Mouse (Mus musculus): Measurements from ENCODE around the gene Srpk2. TPM values are rescaled to one million over a fixed set of nuclear protein-coding genes. Genes with fewer than 3 reads are reported as not detected.
"Not testable (repeated sequence)": the region's sequence is repeated elsewhere in the genome, so short reads cannot be mapped to it uniquely, and the experiment has no call there.

Srpk2 gene
- polyA plus RNA-seq, 1 experiment from 2014 or later, result 101 TPM

DNA sequence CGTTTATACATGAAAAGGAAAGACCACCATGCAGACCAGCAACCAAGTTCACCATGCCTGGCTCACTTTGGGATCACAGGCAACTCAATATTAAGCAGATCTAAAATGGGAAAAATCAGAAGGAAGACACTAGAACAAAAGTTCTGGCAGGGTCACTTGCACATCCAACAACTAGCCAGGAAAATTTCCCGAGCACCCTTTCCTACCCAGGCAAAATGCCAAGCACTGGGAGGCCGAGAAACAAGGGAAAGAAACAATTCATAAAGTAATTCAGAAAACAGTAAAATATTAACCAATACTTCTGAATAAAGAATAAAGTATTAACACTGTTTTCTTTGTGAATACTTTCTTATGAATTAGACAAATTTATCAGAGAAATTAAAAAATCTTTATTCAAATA lies 85.2 kb downstream of the Srpk2 start:
- H3K36me3 ChIP-seq (ENCODE audit: control insufficient read depth, insufficient read depth), result no peaks in the 10 kb centered on the region
- peaks cover 9% of the 10 kb centered on the region for H3K4me1 ChIP-seq (replicated peaks; ENCODE audit: control insufficient read depth, insufficient read depth, low read length)
- H3K9me3 ChIP-seq (ENCODE audit: control insufficient read depth, low read length), result no peaks in the 10 kb centered on the region
- 40% methylated on average over 3 of the region's 3 CpGs for WGBS
- no peak overlapping the region for H3K4me3 ChIP-seq (replicated peaks; ENCODE audit: low read length)
- ATAC-seq, result no peak
- H3K27ac ChIP-seq (ENCODE audit: low read length), result no peak overlapping the region
- no peak overlapping the region for H3K9ac ChIP-seq (replicated peaks; ENCODE audit: low read depth, low read length)
- no peaks in the 10 kb centered on the region for H3K27me3 ChIP-seq (replicated peaks; ENCODE audit: control insufficient read depth, insufficient read depth, low read length)
- no peak overlapping the region for H3K4me2 ChIP-seq (ENCODE audit: low read length)

DNA sequence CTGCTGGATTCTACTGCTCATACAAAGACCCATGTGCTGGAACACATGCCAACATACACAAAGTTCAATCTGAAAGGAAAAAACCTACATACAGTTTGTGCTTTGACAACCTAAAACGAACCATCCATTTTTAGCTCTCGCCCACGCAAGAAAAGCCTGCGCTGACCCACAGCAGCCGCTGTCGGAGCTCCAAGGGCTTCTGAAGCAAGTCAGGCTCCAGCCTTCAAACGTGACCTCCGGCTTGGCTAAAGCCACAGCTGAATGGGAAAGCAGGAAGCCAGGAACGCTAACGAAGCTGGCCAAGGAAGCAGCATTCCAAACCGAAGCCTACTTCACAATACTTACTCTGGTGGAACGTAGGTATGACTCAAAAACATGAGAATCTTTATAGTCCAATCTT lies 85.9 kb downstream of the Srpk2 start:
- Histone ChIP-seq H3K27me3 (replicated peaks; ENCODE audit: control insufficient read depth, insufficient read depth, low read length) (no peaks in the 10 kb centered on the region), H3K4me1 (replicated peaks; ENCODE audit: control insufficient read depth, insufficient read depth, low read length) (peaks cover 9% of the 10 kb centered on the region), H3K9ac (replicated peaks; ENCODE audit: low read depth, low read length) (no peak overlapping the region), H3K4me3 (replicated peaks; ENCODE audit: low read length) (no peak overlapping the region), H3K9me3 (ENCODE audit: control insufficient read depth, low read length) (no peaks in the 10 kb centered on the region), H3K36me3 (ENCODE audit: control insufficient read depth, insufficient read depth) (no peaks in the 10 kb centered on the region), H3K4me2 (ENCODE audit: low read length) (no peak overlapping the region), H3K27ac (ENCODE audit: low read length) (no peak overlapping the region)
- no peak for ATAC-seq
- 59% methylated on average over 12 of the region's 12 CpGs for WGBS

- Histone ChIP-seq H3K9me3 (ENCODE audit: control insufficient read depth, low read length) (no peaks in the 10 kb centered on the region), H3K27me3 (replicated peaks; ENCODE audit: control insufficient read depth, insufficient read depth, low read length) (no peaks in the 10 kb centered on the region), H3K4me2 (ENCODE audit: low read length) (no peak overlapping the region), H3K27ac (ENCODE audit: low read length) (no peak overlapping the region), H3K4me3 (replicated peaks; ENCODE audit: low read length) (no peak overlapping the region), H3K36me3 (ENCODE audit: control insufficient read depth, insufficient read depth) (no peaks in the 10 kb centered on the region), H3K4me1 (replicated peaks; ENCODE audit: control insufficient read depth, insufficient read depth, low read length) (peaks cover 9% of the 10 kb centered on the region), H3K9ac (replicated peaks; ENCODE audit: low read depth, low read length) (no peak overlapping the region)
- ATAC-seq, result no peak
- 89% methylated on average over 1 of the region's 1 CpGs for WGBS
These were observed 86.4 kb downstream of the Srpk2 start for GRCm38 (mm10) chr5:23597999-23598398.

DNA sequence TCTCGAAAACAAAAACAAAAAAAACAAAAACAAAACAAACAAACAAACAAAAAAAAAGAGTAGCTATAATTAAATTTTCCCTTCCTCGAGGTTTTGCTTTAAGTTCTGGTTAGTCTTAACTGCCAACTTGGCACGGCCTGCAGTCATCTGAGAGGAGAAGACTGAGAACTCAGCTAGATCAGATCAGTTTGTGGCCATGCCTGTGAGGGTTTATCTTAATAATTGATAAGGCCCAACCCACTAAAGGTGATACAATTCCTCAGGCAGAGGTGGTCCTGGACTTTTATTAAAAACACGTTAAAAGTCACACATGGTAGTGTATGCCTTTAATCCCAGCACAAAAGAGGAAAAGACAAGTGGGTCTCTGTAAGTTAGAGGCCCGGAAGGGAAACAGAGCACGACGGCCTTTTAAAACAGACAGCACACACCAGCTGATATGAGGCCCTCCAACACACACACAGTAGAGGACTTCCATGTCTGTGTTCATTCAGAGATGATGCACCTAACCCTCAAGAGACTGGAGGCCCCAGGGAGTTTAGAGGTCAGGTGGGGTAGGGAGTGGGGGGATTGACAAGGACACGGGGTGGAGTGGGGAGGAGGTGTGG lies 87.1 kb downstream of the Srpk2 start:
- no peak for ATAC-seq
- no peak overlapping the region for H3K4me2 ChIP-seq (ENCODE audit: low read length)
- H3K4me1 ChIP-seq (replicated peaks; ENCODE audit: control insufficient read depth, insufficient read depth, low read length), result peaks cover 9% of the 10 kb centered on the region
- no peaks in the 10 kb centered on the region for H3K36me3 ChIP-seq (ENCODE audit: control insufficient read depth, insufficient read depth)
- H3K27me3 ChIP-seq (replicated peaks; ENCODE audit: control insufficient read depth, insufficient read depth, low read length), result no peaks in the 10 kb centered on the region
- WGBS, result 78% methylated on average over 8 of the region's 8 CpGs
- no peak overlapping the region for H3K27ac ChIP-seq (ENCODE audit: low read length)
- no peak overlapping the region for H3K4me3 ChIP-seq (replicated peaks; ENCODE audit: low read length)
- H3K9ac ChIP-seq (replicated peaks; ENCODE audit: low read depth, low read length), result no peak overlapping the region
- no peaks in the 10 kb centered on the region for H3K9me3 ChIP-seq (ENCODE audit: control insufficient read depth, low read length)

GRCm38 (mm10) chr5:23596326-23596965 lies 88.0 kb downstream of the Srpk2 start:
- Histone ChIP-seq H3K4me2 (ENCODE audit: low read length) (no peak overlapping the region), H3K9ac (replicated peaks; ENCODE audit: low read depth, low read length) (no peak overlapping the region), H3K4me1 (replicated peaks; ENCODE audit: control insufficient read depth, insufficient read depth, low read length) (peaks cover 9% of the 10 kb centered on the region), H3K4me3 (replicated peaks; ENCODE audit: low read length) (no peak overlapping the region), H3K27me3 (replicated peaks; ENCODE audit: control insufficient read depth, insufficient read depth, low read length) (no peaks in the 10 kb centered on the region), H3K36me3 (ENCODE audit: control insufficient read depth, insufficient read depth) (no peaks in the 10 kb centered on the region), H3K9me3 (ENCODE audit: control insufficient read depth, low read length) (no peaks in the 10 kb centered on the region), H3K27ac (ENCODE audit: low read length) (no peak overlapping the region)
- no peak for ATAC-seq
- 93% methylated on average over 5 of the region's 5 CpGs for WGBS

DNA sequence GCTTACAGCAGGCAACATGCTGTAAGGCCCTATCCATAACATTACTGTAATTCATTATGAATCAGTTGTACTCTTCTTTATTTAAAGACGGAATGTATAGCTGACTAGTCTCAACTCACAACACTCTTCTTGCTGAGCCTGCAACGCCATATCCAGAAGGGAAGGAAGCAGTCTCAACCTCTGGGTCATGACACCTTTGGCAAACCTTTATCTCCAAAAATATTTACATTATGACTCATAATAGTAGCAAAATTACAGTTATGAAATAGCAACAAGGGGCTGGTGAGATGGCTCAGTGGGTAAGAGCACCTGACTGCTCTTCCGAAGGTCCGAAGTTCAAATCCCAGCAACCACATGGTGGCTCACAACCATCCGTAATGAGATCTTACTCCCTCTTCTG lies 94.1 kb downstream of the Srpk2 start:
- ATAC-seq; H3K4me1 ChIP-seq (replicated peaks; ENCODE audit: control insufficient read depth, insufficient read depth, low read length); H3K4me2 ChIP-seq (ENCODE audit: low read length); H3K27me3 ChIP-seq (replicated peaks; ENCODE audit: control insufficient read depth, insufficient read depth, low read length); H3K27ac ChIP-seq (ENCODE audit: low read length); H3K9me3 ChIP-seq (ENCODE audit: control insufficient read depth, low read length); H3K9ac ChIP-seq (replicated peaks; ENCODE audit: low read depth, low read length); H3K36me3 ChIP-seq (ENCODE audit: control insufficient read depth, insufficient read depth); H3K4me3 ChIP-seq (replicated peaks; ENCODE audit: low read length): not testable (repeated sequence)
- 97% methylated on average over 4 of the region's 5 CpGs for WGBS

DNA sequence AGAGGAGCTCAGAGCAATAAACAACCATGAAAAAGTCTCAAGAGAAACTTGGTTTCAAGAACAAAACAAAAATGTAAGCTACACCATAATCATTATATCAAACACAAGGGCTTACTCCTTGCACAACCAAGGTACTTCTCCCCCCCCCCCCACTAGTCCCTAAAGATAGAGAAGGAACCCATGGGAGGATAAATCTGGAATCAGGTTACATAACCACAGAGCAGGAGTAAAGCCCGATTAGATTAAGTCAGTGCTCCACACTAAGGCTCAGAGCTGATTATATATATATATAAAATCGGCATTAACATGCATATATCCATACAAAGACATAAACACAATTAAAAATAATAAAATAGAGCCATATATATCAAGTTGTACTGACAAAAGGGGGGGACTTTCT lies 96.8 kb downstream of the Srpk2 start:
- no peaks in the 10 kb centered on the region for H3K36me3 ChIP-seq (ENCODE audit: control insufficient read depth, insufficient read depth)
- 84% methylated on average over 2 of the region's 2 CpGs for WGBS

DNA sequence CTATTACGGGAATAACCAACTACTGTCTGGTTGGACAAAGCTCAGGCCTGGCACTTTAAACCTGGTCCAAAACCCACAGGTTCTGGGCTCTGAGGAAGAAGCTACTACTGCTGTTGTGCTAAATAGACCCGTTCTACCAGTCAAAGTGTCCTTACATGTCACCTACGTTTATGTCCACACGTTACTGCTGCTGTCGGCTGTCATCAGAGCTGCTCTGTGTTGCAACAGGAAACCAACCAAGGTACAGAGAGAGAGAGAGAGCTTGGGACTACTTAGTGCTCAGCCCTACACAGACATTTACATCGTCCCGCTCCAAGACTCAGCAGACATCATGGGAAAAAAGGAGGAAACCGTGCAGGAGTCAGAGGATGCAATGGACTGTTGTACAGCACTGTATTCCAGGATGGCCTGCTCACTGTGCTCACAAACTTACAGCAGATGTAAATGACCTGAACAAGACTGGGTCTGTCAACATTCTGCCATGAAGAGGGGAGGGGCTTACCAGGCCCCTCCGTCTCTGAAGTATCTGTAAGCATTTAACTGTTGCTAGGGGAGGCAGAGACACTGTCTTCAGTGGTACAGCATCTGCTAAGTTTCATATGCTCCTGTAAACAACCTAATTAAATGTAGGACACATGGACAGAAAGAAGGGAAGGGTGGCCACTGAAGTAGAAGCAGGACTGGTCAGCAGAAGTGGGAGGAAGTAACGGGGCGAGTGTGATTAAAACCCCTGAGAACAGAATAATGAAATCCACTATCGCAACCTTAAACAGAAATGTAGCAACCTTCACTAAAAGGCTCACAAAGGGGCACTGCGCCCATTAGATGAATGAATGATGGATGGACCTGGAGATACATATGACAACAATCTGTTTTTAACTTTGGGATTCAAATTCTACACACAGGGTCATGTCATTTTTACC lies 97.6 kb downstream of the Srpk2 start:
- WGBS, result 90% methylated on average over 13 of the region's 13 CpGs
- no peaks in the 10 kb centered on the region for H3K4me1 ChIP-seq (replicated peaks; ENCODE audit: control insufficient read depth, insufficient read depth, low read length)
- H3K9me3 ChIP-seq (ENCODE audit: control insufficient read depth, low read length), result no peaks in the 10 kb centered on the region
- no peak overlapping the region for H3K4me3 ChIP-seq (replicated peaks; ENCODE audit: low read length)
- no peak overlapping the region for H3K27ac ChIP-seq (ENCODE audit: low read length)
- no peaks in the 10 kb centered on the region for H3K27me3 ChIP-seq (replicated peaks; ENCODE audit: control insufficient read depth, insufficient read depth, low read length)
- ATAC-seq, result no peak
- no peak overlapping the region for H3K4me2 ChIP-seq (ENCODE audit: low read length)
- no peak overlapping the region for H3K9ac ChIP-seq (replicated peaks; ENCODE audit: low read depth, low read length)
- H3K36me3 ChIP-seq (ENCODE audit: control insufficient read depth, insufficient read depth), result no peaks in the 10 kb centered on the region

More for the DNA sequence above, 96.8 kb downstream of the Srpk2 start:
- H3K4me2 ChIP-seq (ENCODE audit: low read length), result no peak overlapping the region
- no peak overlapping the region for H3K4me3 ChIP-seq (replicated peaks; ENCODE audit: low read length)
- no peak overlapping the region for H3K9ac ChIP-seq (replicated peaks; ENCODE audit: low read depth, low read length)
- H3K27me3 ChIP-seq (replicated peaks; ENCODE audit: control insufficient read depth, insufficient read depth, low read length), result no peaks in the 10 kb centered on the region
- H3K9me3 ChIP-seq (ENCODE audit: control insufficient read depth, low read length), result no peaks in the 10 kb centered on the region
- H3K4me1 ChIP-seq (replicated peaks; ENCODE audit: control insufficient read depth, insufficient read depth, low read length), result no peaks in the 10 kb centered on the region
- H3K27ac ChIP-seq (ENCODE audit: low read length), result no peak overlapping the region
- ATAC-seq, result no peak

GRCm38 (mm10) chr5:23581484-23582060 lies 102.8 kb downstream of the Srpk2 start:
- ATAC-seq, result no peak
- Histone ChIP-seq H3K36me3 (ENCODE audit: control insufficient read depth, insufficient read depth) (no peaks in the 10 kb centered on the region), H3K9ac (replicated peaks; ENCODE audit: low read depth, low read length) (no peak overlapping the region), H3K4me2 (ENCODE audit: low read length) (no peak overlapping the region), H3K9me3 (ENCODE audit: control insufficient read depth, low read length) (no peaks in the 10 kb centered on the region), H3K27me3 (replicated peaks; ENCODE audit: control insufficient read depth, insufficient read depth, low read length) (no peaks in the 10 kb centered on the region), H3K4me3 (replicated peaks; ENCODE audit: low read length) (no peak overlapping the region), H3K4me1 (replicated peaks; ENCODE audit: control insufficient read depth, insufficient read depth, low read length) (0 out of 2 replicates have a peak, but pooled peaks cover 3% of the 10 kb centered on the region), H3K27ac (ENCODE audit: low read length) (no peak overlapping the region)
- WGBS, result 57% methylated on average over 2 of the region's 2 CpGs
